Mouse (Mus musculus): ENCODE measurements around the gene Nhp2. TPM values are rescaled to one million over a fixed set of nuclear protein-coding genes. Genes with fewer than 3 reads are reported as not detected.
A peak's percentile ranks its signal among the peaks of the same experiment; 100 is the strongest.

The Nhp2 gene
- total and polyA plus RNA-seq, 2 experiments from 2014 or later, result 60.3 to 88.4 TPM

DNA sequence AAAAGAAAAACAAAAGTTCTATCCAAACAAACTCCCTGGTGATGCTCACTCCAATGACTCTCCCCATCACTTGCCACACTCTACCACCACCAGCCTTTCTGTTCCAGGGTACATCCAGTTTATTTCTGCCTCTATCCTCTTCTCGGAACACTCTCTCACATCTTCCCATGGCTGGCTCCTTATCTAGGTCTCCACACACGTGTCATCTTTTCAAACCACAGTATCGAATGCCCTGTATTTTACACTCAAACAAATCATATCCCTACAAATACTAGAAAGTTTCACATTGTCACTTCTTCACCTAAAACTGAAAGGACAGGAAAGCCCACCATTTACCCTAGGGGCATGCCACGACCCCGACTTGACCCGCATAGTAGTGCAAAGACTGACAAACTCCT, 15.6 kb downstream of the Nhp2 start:
- Histone ChIP-seq H3K36me3 (ENCODE audit: insufficient read depth, low read length) (no peaks in the 10 kb centered on the region), H3K27me3 (ENCODE audit: insufficient read depth, low read length) (no peaks in the 10 kb centered on the region), H3K9ac (replicated peaks; ENCODE audit: low read length, poor library complexity, severe bottlenecking) (peak overlapping the region; percentile 72), H3K4me2 (ENCODE audit: low read depth, low read length, poor library complexity, severe bottlenecking) (peak overlapping the region; percentile 73), H3K27ac (ENCODE audit: low read depth, low read length) (peak overlapping the region; percentile 77), H3K4me3 (ENCODE audit: low read depth, low read length) (peak overlapping the region; percentile 81), H3K4me1 (ENCODE audit: insufficient read depth, low read length) (peaks cover 9% of the 10 kb centered on the region), H3K9me3 (ENCODE audit: low read length) (no peaks in the 10 kb centered on the region)
- DNase-seq (ENCODE audit: low spot score), result no peak
- no peak for TF ChIP-seq CTCF (IDR thresholded peaks at IDR 0.05)
- 15% methylated on average over 6 of the region's 6 CpGs for WGBS
- ATAC-seq (ENCODE audit: low FRiP score), result no peak

DNA sequence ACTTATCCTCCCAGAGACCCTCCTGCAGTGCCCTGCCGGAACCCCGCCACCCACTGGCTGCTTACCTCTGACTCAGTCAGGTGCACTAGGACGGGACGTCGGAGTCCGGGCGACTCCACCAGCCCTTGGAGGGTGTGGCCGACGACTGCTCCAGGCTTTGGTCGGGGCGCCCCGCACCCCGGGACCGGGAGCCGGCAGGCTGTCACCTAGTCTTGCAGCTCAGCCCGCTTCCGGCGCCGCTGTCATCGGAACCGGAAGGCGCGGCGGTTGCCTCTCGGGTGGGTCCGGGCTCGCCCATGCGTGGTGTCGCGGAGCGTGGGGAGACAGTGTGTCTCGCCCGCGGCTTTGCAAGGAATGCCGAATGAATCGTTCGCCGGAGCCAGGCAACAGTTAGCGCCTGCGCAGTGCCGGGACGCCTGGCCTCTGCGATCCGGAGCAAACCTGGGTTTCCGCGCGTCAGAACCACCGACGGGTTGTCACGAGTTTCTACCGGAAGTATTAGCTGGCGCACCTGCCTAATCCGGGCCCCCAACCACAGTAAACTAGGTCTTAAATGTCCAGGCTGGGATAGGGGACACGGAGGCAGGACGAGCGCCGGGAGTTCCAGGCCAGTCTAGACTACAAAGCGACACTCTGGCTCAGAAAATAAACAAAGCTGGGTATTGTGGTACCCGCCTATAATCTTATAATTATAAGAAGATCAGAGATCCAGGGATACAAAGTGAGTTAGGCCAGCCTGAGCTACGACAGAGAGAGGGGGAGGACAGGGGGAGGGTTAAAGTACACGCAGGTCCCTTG, 16.2 kb downstream of the Nhp2 start, which contains the start of gene Rmnd5b:
TSS of gene Rmnd5b (minus strand) at position 372 of the 798 bp plus-strand sequence.
- Histone ChIP-seq H3K27ac (ENCODE audit: low read depth, low read length) (peak within 1 kb of the TSS; percentile 77), H3K36me3 (ENCODE audit: insufficient read depth, low read length) (no peaks in the 10 kb centered on the region), H3K27me3 (ENCODE audit: insufficient read depth, low read length) (no peaks in the 10 kb centered on the region), H3K9ac (replicated peaks; ENCODE audit: low read length, poor library complexity, severe bottlenecking) (peak within 1 kb of the TSS; percentile 72), H3K4me2 (ENCODE audit: low read depth, low read length, poor library complexity, severe bottlenecking) (peak within 1 kb of the TSS; percentile 73), H3K9me3 (ENCODE audit: low read length) (no peaks in the 10 kb centered on the region), H3K4me3 (ENCODE audit: low read depth, low read length) (peak within 1 kb of the TSS; percentile 81), H3K4me1 (ENCODE audit: insufficient read depth, low read length) (peaks cover 9% of the 10 kb centered on the region)
- DNase-seq (ENCODE audit: low spot score) (peak; percentile 96), ATAC-seq (ENCODE audit: low FRiP score) (peak; percentile 93)
- 0% methylated on average over 60 of the region's 61 CpGs for WGBS
- peak; percentile 40 for TF ChIP-seq CTCF (IDR thresholded peaks at IDR 0.05)

DNA sequence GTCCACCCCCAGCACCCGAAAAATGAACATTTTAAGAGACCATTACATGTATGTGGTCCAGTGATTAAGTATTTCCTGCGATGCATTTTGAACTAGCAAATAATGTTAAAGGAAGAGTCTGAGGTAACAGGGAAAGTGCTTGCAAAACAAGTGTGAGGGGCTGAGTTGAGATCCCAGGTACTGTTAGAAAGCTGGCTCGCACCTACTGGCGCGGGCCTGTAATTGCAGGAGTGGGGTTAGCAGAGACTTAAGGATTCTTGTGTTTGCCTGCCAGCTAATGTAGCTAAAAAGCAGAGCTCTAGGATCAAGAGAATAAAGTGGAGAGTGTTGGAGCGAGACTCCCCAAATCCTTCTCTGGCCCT, 16.8 kb downstream of the Nhp2 start:
- Histone ChIP-seq H3K27ac (ENCODE audit: low read depth, low read length) (peak overlapping the region; percentile 77), H3K9ac (replicated peaks; ENCODE audit: low read length, poor library complexity, severe bottlenecking) (peak overlapping the region; percentile 72), H3K4me1 (ENCODE audit: insufficient read depth, low read length) (peaks cover 9% of the 10 kb centered on the region), H3K27me3 (ENCODE audit: insufficient read depth, low read length) (no peaks in the 10 kb centered on the region), H3K4me3 (ENCODE audit: low read depth, low read length) (peak overlapping the region; percentile 81), H3K4me2 (ENCODE audit: low read depth, low read length, poor library complexity, severe bottlenecking) (peak overlapping the region; percentile 73), H3K36me3 (ENCODE audit: insufficient read depth, low read length) (no peaks in the 10 kb centered on the region), H3K9me3 (ENCODE audit: low read length) (no peaks in the 10 kb centered on the region)
- WGBS, result 4% methylated on average over 6 of the region's 6 CpGs
- peak; percentile 74 for DNase-seq (ENCODE audit: low spot score)
- peak; percentile 55; the same call in 1 of the 2 replicates for ATAC-seq (ENCODE audit: low FRiP score)
- TF ChIP-seq CTCF (IDR thresholded peaks at IDR 0.05), result peak; percentile 72

DNA sequence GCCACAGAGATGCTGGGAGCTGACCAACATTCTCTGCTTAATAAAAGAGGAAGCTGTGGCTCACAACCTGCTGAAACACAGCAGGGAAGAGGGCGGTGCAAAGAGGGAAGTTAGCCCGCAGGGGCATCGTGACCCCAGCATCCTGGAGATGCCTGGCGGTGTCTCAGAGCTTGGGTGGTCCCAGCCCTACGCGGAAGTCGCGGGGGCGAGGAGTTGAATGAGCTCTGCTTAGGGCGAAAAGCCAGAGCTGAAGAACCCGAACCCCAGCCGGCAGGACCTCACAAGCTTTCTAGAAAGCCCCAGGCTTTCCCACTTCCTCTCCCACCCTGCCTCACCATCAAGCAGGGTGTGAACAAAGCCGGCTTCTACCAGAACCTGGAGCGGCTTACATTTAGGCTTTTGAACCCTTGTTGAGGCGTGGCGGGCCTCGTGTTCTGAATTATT, 18.5 kb downstream of the Nhp2 start:
- Histone ChIP-seq H3K4me1 (ENCODE audit: insufficient read depth, low read length) (peaks cover 9% of the 10 kb centered on the region), H3K27ac (ENCODE audit: low read depth, low read length) (no peak overlapping the region), H3K27me3 (ENCODE audit: insufficient read depth, low read length) (no peaks in the 10 kb centered on the region), H3K4me2 (ENCODE audit: low read depth, low read length, poor library complexity, severe bottlenecking) (no peak overlapping the region), H3K9ac (replicated peaks; ENCODE audit: low read length, poor library complexity, severe bottlenecking) (no peak overlapping the region), H3K9me3 (ENCODE audit: low read length) (no peaks in the 10 kb centered on the region), H3K4me3 (ENCODE audit: low read depth, low read length) (no peak overlapping the region), H3K36me3 (ENCODE audit: insufficient read depth, low read length) (no peaks in the 10 kb centered on the region; the same call in 1 of the 2 replicates)
- DNase-seq (ENCODE audit: low spot score), result no peak
- TF ChIP-seq CTCF (IDR thresholded peaks at IDR 0.05), result no peak
- 6% methylated on average over 17 of the region's 17 CpGs for WGBS
- ATAC-seq (ENCODE audit: low FRiP score), result no peak

DNA sequence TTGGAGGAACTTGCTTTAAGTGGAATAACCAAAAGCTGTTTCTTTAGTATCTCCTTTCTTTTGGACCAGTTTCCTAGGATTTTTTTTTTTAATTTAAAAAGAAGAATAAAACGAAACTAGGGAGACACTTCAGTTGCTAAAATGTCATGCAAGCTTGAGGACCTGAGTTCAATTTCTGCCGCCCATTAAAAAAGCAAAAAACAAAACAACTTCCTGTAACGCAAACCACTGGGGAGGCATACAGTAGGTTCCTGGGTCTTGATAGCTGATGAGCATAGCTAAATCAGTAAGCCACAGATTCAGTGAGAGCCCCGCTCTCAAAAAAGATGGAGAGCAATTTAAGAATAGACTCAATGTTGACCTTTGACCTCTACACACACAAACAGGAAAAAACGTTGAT, 19.0 kb downstream of the Nhp2 start:
- H3K4me2 ChIP-seq (ENCODE audit: low read depth, low read length, poor library complexity, severe bottlenecking), result no peak overlapping the region
- DNase-seq (ENCODE audit: low spot score) (no peak), ATAC-seq (ENCODE audit: low FRiP score) (no peak)
- no peaks in the 10 kb centered on the region for H3K9me3 ChIP-seq (ENCODE audit: low read length)
- H3K4me3 ChIP-seq (ENCODE audit: low read depth, low read length), result no peak overlapping the region
- no peak for TF ChIP-seq CTCF (IDR thresholded peaks at IDR 0.05)
- H3K27me3 ChIP-seq (ENCODE audit: insufficient read depth, low read length), result no peaks in the 10 kb centered on the region
- H3K36me3 ChIP-seq (ENCODE audit: insufficient read depth, low read length), result peaks cover 4% of the 10 kb centered on the region
- no peak overlapping the region for H3K27ac ChIP-seq (ENCODE audit: low read depth, low read length)
- peaks cover 9% of the 10 kb centered on the region for H3K4me1 ChIP-seq (ENCODE audit: insufficient read depth, low read length)
- WGBS, result 72% methylated on average over 5 of the region's 5 CpGs
- H3K9ac ChIP-seq (replicated peaks; ENCODE audit: low read length, poor library complexity, severe bottlenecking), result no peak overlapping the region

DNA sequence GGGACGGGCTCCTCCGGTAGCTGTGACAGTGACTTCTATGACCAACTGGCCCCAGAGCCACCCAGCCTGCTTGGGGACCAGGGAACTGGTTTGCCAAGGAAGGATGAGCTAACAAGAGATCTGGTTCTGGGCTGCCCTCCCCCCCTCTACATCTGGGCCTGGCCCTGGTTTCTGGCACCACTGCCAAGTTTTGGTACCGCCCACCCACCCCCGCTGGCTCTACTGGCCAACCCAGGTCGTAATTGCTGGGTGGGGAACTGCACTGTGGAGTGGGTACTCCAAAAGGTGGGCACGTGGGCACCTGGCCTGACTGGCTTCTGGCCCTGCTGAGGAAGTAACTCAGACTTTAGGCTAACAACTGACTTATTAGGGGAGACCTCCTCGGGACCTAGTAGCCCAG, 21.2 kb downstream of the Nhp2 start:
- H3K4me2 ChIP-seq (ENCODE audit: low read depth, low read length, poor library complexity, severe bottlenecking), result no peak overlapping the region
- H3K4me1 ChIP-seq (ENCODE audit: insufficient read depth, low read length), result no peaks in the 10 kb centered on the region
- H3K9ac ChIP-seq (replicated peaks; ENCODE audit: low read length, poor library complexity, severe bottlenecking), result no peak overlapping the region
- H3K9me3 ChIP-seq (ENCODE audit: low read length), result no peaks in the 10 kb centered on the region
- DNase-seq (ENCODE audit: low spot score) (no peak), ATAC-seq (ENCODE audit: low FRiP score) (no peak)
- no peaks in the 10 kb centered on the region for H3K27me3 ChIP-seq (ENCODE audit: insufficient read depth, low read length)
- no peak for TF ChIP-seq CTCF (IDR thresholded peaks at IDR 0.05)
- peaks cover 20% of the 10 kb centered on the region for H3K36me3 ChIP-seq (ENCODE audit: insufficient read depth, low read length)
- 83% methylated on average over 7 of the region's 7 CpGs for WGBS
- no peak overlapping the region for H3K27ac ChIP-seq (ENCODE audit: low read depth, low read length)
- no peak overlapping the region for H3K4me3 ChIP-seq (ENCODE audit: low read depth, low read length)

Measured in midbrain, postnatal 0 days (tissue).